Mouse (Mus musculus) liver, embryonic 14.5 days (tissue): ENCODE measurements at regions not wholly inside any gene's neighbourhood (a gene's known extent, or its start where the extent isn't known, plus 50 kb on each side); places are given as distances from the start of the nearest gene placed in this dataset.

Source experiments
- ATAC-seq: fragments of 200-750 bp; cut with Nextera tagmentation; 2 replicates; pipeline ENCODE4 v1.8.0; 2017; ENCODE audit warnings: moderate number of reproducible peaks, mild to moderate bottlenecking, moderate library complexity; ENCODE audit not compliant: insufficient read depth
- DNase-seq, 3 experiments: peaks; one replicate each; pipeline ENCODE4 v3.0.0-alpha.2; 2012 to 2013; ENCODE audit warnings: low read depth in 3 of 3, low spot score in 3 of 3
- H3K27ac ChIP-seq: fragments of 300-500 bp; sonication (generic); 2 replicates; pipeline ENCODE4 v1.5.1; 2014; ENCODE audit warnings: moderate library complexity, mild to moderate bottlenecking, control low read depth, inconsistent platforms
- H3K27me3 ChIP-seq: fragments of 300-500 bp; sonication (generic); 2 replicates; pipeline ENCODE4 v1.6.1; 2014; ENCODE audit warnings: mild to moderate bottlenecking, low read length, moderate library complexity; ENCODE audit not compliant: control insufficient read depth, insufficient read depth
- H3K36me3 ChIP-seq: fragments of 300-500 bp; sonication (generic); replicated peaks from 2 replicates; pipeline ENCODE4 v1.6.1; 2014; ENCODE audit warnings: low read depth; ENCODE audit not compliant: control insufficient read depth, insufficient read depth
- H3K4me1 ChIP-seq, 2 experiments: fragments of 200-500 bp in 1 of 2; fragments of 300-500 bp in 1 of 2; sonication (generic) in 1 of 2; replicated peaks; 2 replicates each; pipeline ENCODE4 v1.6.1; 2012 to 2014; ENCODE audit warnings: antibody characterized with exemption in 1 of 2, inconsistent platforms in 1 of 2, low read length in 1 of 2; ENCODE audit not compliant: control insufficient read depth in 2 of 2, insufficient read depth in 2 of 2
- H3K4me2 ChIP-seq: fragments of 300-500 bp; sonication (generic); 2 replicates; pipeline ENCODE4 v1.6.1; 2014; ENCODE audit warnings: low read depth, mild to moderate bottlenecking, control low read depth, moderate library complexity
- H3K4me3 ChIP-seq, 2 experiments: fragments of 200-500 bp in 1 of 2; fragments of 300-500 bp in 1 of 2; sonication (generic) in 1 of 2; 2 replicates each; pipeline ENCODE4 v1.5.1; 2012 to 2014; ENCODE audit warnings: low read depth in 2 of 2, low read length in 2 of 2, mild to moderate bottlenecking in 2 of 2, control low read depth in 1 of 2, inconsistent platforms in 1 of 2, moderate library complexity in 1 of 2; ENCODE audit not compliant: insufficient read depth in 1 of 2
- H3K9ac ChIP-seq: fragments of 300-500 bp; sonication (generic); replicated peaks from 2 replicates; pipeline ENCODE4 v1.6.1; 2014; ENCODE audit warnings: mild to moderate bottlenecking, control low read depth, moderate library complexity
- H3K9me3 ChIP-seq: fragments of 300-500 bp; sonication (generic); 2 replicates; pipeline ENCODE4 v1.6.1; 2016; ENCODE audit warnings: low read length, mixed read lengths; ENCODE audit not compliant: control insufficient read depth
- CTCF ChIP-seq: IDR thresholded peaks from 2 replicates; pipeline ENCODE4 v1.5.1; 2016; ENCODE audit warnings: antibody characterized with exemption, low read depth, control low read depth
- EP300 ChIP-seq: IDR thresholded peaks from 2 replicates; pipeline ENCODE4 v1.6.1; 2016; ENCODE audit warnings: antibody characterized with exemption, low read depth
- WGBS: fragments of 180-500 bp; shearing (Covaris S2); extraction: QIAGEN DNeasy Blood & Tissue Kit; methylation state at CpG from one replicate; pipeline ENCODE4 v1.1.7; 2014; ENCODE audit not compliant: insufficient replicate concordance; 5-methylcytosine and 5-hydroxymethylcytosine counted together

- no peak overlapping the region for H3K9ac ChIP-seq
- H3K4me1 ChIP-seq = no peaks in the 10 kb centered on the region
- no peak overlapping the region for H3K4me2 ChIP-seq
- H3K4me3 ChIP-seq = no peak overlapping the region
- no peak for TF ChIP-seq CTCF
- TF ChIP-seq EP300 = no peak
- ATAC-seq (no peak), DNase-seq (no peak)
- no peaks in the 10 kb centered on the region for H3K9me3 ChIP-seq
- H3K36me3 ChIP-seq = no peaks in the 10 kb centered on the region
- H3K27ac ChIP-seq = no peak overlapping the region
- 43% methylated on average over 12 of the region's 12 CpGs for WGBS
- no peaks in the 10 kb centered on the region for H3K27me3 ChIP-seq
Observed at GRCm38 (mm10) chr13:107663745-107664144, 380.5 kb upstream of the Smim15 start.

GRCm38 (mm10) chr13:107661414-107661813 lies 382.8 kb upstream of the Smim15 start:
- Histone ChIP-seq H3K27ac (no peak overlapping the region), H3K4me3 (no peak overlapping the region), H3K36me3 (no peaks in the 10 kb centered on the region), H3K27me3 (no peaks in the 10 kb centered on the region), H3K4me1 (no peaks in the 10 kb centered on the region), H3K4me2 (no peak overlapping the region), H3K9ac (no peak overlapping the region), H3K9me3 (no peaks in the 10 kb centered on the region)
- 30% methylated on average over 5 of the region's 5 CpGs for WGBS
- TF ChIP-seq CTCF = no peak
- no peak for TF ChIP-seq EP300
- ATAC-seq (no peak), DNase-seq (no peak)

- H3K9ac ChIP-seq = no peak overlapping the region
- TF ChIP-seq EP300 (no peak), CTCF (no peak)
- DNase-seq (no peak), ATAC-seq (no peak)
- H3K4me1 ChIP-seq = no peaks in the 10 kb centered on the region
- no peaks in the 10 kb centered on the region for H3K9me3 ChIP-seq
- H3K27me3 ChIP-seq = peaks cover 34% of the 10 kb centered on the region
- 6% methylated on average over 27 of the region's 27 CpGs for WGBS
- no peak overlapping the region for H3K4me3 ChIP-seq
- no peaks in the 10 kb centered on the region for H3K36me3 ChIP-seq
- no peak overlapping the region for H3K27ac ChIP-seq
- H3K4me2 ChIP-seq = peak overlapping the region; percentile 40
Observed at GRCm38 (mm10) chr13:107645865-107646645, 398.2 kb upstream of the Smim15 start.

GRCm38 (mm10) chr13:107645121-107645864 lies 399.0 kb upstream of the Smim15 start:
- Histone ChIP-seq H3K36me3 (no peaks in the 10 kb centered on the region), H3K27me3 (peaks cover 34% of the 10 kb centered on the region), H3K27ac (no peak overlapping the region), H3K9ac (no peak overlapping the region), H3K9me3 (no peaks in the 10 kb centered on the region), H3K4me3 (peak overlapping the region in 1 of 2 experiments; percentile 12; a peak in 1 of 4 replicates), H3K4me1 (no peaks in the 10 kb centered on the region), H3K4me2 (peak overlapping the region; percentile 40)
- ATAC-seq (no peak), DNase-seq (no peak)
- 3% methylated on average over 36 of the region's 36 CpGs for WGBS
- TF ChIP-seq EP300 (no peak), CTCF (no peak)

GRCm38 (mm10) chr13:107644705-107645104 lies 399.5 kb upstream of the Smim15 start:
- TF ChIP-seq EP300 (no peak), CTCF (no peak)
- Histone ChIP-seq H3K4me2 (no peak overlapping the region; the same call in 1 of the 2 replicates), H3K9ac (no peak overlapping the region), H3K4me1 (no peaks in the 10 kb centered on the region), H3K27me3 (peaks cover 34% of the 10 kb centered on the region), H3K36me3 (no peaks in the 10 kb centered on the region), H3K9me3 (no peaks in the 10 kb centered on the region), H3K4me3 (no peak overlapping the region), H3K27ac (no peak overlapping the region)
- 33% methylated on average over 12 of the region's 12 CpGs for WGBS
- ATAC-seq (no peak), DNase-seq (no peak)
